Mouse (Mus musculus) liver (tissue): ENCODE data around the gene Ifitm2.

Source experiments
- DNase-seq: peaks from one replicate; pipeline ENCODE4 v3.0.0-alpha.2; 2020; ENCODE audit warnings: mixed read lengths

The Ifitm2 gene

DNA sequence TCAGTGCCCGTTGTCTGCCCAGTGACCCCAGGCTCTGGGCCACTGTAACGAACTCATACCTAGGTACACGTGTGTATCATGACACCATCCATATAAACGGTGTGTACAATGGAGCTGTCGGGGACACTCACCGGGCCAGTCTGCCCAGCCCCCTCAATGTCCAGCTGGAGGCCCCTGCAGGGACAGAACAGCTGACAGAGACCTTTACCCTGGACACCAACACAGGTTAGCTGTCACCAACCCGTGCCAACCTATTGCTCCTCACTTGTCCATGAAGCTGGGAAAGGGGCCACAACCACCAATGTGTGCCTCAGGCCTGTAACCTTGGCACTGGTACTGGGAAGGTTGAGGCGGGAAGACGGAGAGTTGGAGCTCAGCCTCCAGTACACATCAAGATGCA lies 13.4 kb downstream of the Ifitm2 start:
- no peak for DNase-seq

DNA sequence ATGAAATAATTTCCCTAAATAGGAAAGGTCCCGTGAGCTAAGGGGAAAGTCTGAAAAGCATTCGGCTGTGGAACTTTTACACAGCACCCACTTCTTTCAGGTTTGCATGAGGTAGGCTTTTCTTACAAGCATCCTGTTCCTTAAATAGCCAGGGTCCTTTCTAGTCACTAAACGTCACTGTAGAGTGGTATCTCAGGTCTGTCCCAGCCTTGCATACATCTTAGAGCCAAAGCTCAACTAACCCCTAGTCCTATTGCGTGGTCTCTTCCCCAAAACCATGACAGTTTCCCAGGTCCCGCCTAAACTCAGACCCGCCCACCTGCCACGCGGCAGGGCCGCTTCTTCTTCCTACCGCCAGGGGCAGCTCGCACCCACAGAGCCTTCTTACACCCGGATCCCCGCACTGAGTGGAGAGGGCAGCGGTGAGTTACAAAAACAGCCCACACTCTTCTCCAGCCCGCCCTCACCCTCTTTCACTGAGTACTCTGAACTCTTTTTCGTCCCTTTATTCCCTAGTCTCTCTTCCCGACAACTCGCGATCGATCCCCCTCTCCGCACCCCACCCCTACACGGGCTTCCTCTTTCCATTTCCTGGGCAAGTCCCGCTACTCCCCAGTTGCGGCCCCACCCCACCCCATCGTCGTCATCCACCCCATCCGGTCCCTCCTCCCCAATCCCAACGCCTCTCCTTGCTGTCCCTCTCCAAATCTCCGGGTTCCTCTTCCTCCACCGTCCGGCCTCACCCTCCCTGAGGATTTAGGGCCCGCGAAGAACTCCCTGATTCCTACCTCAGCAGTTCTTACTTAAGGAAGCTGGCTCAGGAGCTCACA lies 14.3 kb downstream of the Ifitm2 start, which contains the start of gene Pgghg:
Gene Pgghg (plus strand): TSS at position 170 of the 830 bp plus-strand sequence.
- DNase-seq, result peak; percentile 87

DNA sequence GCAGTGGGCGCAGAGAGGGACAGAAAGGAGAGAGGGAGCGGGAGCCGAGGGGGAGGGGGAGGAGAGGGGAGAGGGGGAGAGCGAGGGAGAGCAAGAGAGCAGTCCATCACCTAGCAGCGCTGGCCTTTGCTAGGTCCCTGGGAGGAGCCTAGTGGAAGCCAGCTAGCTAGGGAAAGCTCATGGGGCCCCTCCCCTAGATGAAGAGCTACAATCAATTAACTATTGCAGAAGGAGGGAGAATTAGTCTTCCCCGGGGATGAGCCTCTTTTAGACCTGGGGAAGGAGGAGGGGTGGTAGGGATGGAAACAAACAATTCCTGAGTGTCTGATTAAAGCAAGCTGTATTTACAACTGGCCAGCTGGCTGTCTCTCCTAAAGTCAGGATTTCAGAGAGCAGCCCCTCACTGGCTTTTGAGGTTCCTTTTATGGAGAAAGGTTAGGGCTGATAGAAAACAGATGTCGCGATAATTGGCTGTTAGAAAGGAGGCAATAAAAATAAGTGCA lies 16.1 kb downstream of the Ifitm2 start:
- DNase-seq, result peak; percentile 47

DNA sequence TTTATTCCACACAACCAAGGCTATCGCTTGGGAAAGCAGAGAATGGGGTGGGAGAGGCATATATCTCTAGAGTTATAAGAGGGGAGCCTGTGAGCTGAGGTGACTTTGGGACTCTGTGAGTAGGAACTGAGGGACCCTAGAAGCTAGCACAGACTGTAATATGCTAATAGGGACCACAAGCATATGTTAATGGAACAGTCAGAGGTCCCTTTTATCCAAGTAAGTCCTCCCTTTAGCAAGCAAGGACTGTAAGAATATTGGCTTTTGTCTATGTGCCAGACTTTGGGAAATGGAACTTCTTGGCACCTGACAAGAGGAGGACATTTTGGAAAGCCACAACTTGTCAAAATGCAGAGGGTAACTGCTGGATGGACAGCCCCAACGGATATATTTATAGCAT lies 16.9 kb downstream of the Ifitm2 start:
- no peak for DNase-seq

DNA sequence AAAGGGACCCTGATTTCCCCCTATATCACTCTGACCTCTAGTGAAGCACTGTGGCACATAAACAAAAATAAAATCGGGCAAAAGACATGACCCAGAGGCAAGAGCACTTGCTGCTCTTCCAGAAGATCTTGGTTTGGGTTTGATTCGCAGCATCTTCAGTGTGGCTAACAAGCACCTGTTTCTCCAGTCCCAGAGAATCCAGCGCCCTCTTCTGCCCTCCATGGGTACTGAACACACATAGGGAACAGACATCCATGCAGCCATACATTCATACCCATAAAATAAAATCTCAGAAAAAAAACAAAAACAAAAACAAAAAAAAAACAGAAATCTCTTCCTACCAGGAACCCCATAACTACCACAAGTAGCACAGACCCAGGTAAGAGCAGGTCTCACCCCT lies 17.4 kb downstream of the Ifitm2 start:
- no peak for DNase-seq

DNA sequence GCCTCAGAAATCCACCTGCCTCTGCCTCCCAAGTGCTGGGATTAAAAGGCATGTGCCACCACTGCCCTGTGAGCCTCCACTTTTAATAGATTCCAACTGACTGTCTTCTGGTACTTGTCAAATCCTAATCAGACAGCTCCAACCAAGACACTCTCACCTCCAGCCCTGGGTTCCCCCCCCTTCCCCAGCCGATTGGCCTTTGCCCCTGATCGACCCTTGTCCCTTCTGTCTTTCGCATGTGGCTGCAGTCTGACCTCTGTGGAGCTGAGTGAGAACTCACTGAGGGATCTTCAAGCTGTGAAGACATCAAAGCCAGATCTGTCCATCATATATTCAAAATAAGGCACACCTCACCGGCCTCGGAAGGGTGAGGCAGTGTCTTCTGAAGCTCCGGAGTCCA lies 28.6 kb downstream of the Ifitm2 start:
- no peak for DNase-seq

DNA sequence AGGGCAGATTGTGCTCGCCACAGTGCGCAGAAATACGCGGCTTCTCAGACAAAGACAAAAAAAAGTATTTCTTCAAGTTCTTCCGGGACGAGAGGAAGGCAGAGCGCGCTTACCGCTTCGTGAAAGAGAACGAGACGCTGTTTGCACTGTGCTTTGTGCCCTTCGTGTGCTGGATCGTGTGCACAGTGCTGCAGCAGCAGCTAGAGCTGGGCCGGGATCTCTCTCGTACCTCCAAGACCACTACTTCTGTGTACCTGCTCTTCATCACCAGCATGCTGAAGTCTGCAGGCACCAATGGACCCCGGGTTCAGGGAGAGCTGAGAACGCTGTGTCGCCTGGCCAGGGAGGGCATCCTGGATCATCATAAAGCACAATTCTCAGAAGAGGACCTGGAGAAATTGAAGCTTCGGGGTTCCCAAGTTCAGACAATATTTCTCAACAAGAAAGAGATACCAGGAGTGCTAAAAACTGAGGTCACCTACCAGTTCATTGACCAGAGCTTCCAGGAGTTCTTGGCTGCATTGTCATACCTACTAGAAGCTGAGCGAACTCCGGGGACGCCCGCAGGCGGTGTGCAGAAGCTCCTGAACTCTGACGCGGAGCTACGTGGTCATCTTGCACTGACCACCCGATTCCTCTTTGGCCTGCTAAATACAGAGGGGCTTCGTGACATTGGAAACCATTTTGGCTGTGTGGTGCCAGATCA lies 32.6 kb downstream of the Ifitm2 start:
- no peak for DNase-seq

DNA sequence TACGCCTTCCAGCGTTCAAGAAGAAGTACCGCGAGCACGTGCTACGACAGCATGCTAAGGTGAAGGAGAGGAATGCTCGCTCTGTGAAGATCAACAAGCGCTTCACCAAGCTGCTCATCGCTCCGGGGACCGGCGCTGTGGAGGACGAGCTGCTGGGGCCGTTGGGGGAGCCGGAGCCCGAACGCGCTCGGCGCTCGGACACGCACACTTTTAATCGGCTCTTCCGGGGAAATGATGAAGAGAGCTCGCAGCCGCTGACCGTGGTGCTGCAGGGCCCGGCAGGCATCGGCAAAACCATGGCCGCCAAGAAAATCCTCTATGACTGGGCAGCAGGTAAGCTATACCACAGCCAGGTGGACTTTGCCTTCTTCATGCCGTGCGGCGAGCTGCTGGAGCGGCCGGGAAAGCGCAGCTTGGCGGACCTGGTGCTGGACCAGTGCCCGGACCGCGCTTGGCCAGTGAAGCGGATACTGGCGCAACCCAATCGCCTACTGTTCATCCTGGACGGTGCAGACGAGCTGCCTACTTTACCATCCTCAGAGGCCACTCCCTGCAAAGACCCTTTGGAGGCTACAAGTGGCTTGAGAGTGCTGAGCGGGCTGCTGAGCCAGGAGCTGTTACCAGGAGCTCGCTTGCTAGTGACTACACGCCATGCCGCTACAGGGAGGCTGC lies 33.3 kb downstream of the Ifitm2 start:
- DNase-seq, result peak; percentile 25

DNA sequence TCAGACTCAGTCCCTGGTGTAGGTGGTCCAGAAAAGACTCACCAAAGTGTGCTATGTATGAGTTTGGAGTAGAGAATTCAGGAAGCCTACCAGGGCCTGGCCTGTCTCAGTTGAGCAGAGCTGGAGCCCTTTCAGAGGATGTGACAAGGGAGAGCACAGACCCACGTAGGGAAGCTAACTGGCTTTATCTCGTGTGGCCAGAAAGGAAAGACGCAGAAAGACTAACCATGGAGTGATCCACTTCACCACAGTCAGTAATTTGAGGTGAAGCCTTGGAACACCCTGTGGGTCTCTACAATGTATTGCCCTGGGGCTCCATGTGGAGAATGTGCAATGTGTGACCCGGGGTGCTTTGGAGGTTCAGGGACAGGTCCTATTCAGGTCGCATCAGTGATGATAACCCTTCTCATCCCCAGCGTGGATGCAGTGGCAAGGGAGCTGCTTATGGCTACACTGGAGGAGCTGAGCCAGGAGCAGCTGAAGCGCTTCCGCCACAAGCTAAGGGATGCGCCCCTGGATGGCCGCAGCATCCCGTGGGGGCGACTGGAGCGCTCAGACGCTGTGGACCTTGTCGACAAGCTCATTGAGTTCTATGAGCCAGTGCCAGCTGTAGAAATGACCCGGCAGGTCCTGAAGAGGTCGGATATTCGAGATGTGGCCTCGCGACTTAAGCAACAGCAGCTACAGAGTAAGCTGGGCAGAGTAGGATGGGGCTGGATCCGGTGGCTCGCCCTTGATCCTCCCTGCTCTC lies 34.4 kb downstream of the Ifitm2 start:
- no peak for DNase-seq

DNA sequence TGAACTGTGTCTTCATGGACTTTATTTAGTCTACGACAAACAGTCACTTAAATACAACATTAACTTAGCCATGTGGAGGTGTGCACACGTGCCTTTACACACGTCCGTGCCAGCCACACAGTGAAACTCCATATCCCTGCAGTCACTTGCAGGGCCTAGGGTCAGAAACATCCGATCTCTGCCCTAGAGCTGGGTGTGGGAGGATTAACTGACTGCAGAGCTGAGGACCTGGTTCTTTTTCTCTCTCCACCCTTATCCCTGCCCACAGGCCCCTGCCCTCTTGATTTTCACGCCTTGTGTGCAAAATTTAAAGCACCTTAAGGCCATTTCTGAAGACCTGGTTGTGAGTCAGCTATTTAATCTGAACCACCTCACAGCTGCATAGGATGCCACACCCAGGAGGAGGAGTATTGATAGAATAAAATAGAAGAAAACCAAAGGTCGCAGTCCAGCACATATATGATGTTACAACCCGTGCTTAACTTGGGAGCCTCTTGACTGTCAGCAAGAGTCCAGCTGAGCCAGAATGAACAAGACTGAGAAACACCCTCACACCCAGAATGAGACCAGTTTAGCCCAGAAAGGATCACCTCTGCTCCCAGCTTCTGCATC lies 35.3 kb downstream of the Ifitm2 start, which contains the start of gene Nlrp6:
Gene Nlrp6 (plus strand): TSS at position 485 of the 612 bp plus-strand sequence.
- no peak for DNase-seq

DNA sequence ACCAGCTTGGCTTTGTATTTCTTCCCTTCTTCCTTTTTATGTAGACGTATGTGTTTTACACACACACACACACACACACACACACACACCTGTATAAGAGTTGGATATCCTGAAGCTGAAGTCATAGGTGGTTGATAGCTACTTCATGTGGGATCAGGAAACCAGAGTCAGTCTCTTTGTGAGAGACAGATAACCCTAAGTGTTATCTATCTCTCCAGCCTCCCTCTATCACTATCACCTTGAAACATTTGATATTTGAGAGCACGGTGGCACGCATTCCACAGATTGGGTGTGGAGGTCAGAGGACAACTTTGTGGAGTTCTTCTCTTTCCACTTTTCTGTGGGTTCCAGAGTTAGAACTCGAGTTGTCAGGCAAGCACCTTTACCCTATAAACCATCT lies 35.9 kb downstream of the Ifitm2 start:
- no peak for DNase-seq

DNA sequence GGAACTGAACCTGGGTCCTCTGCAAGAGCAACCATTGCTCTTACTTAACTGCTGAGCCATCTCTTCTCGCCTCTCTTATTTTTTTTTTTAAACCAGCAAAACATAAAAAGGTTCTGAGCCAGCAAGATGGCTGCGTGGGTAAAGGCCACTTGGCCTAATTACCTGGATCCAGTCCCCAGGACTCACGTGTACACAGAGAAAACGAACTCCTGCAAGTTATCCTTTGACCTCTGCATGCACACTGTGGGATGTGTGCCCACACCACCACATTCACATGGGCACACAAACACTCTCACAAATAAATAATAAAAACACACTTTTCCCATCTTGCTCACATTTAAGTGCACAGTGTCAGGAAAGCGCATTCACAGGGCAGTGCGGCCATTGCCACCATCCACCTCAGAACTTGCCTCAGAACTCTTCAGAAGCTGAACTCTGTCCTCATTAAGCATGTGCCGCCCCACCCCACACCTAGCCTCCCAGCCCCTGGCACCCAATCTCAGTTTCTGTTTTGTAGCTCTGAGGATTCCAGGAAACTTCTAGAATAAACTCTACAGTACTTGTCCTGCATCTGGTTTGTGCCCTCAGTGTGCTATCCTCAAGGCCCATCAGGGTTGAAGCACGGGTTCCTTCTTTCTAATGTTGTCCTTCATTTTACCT lies 41.6 kb downstream of the Ifitm2 start:
- no peak for DNase-seq

DNA sequence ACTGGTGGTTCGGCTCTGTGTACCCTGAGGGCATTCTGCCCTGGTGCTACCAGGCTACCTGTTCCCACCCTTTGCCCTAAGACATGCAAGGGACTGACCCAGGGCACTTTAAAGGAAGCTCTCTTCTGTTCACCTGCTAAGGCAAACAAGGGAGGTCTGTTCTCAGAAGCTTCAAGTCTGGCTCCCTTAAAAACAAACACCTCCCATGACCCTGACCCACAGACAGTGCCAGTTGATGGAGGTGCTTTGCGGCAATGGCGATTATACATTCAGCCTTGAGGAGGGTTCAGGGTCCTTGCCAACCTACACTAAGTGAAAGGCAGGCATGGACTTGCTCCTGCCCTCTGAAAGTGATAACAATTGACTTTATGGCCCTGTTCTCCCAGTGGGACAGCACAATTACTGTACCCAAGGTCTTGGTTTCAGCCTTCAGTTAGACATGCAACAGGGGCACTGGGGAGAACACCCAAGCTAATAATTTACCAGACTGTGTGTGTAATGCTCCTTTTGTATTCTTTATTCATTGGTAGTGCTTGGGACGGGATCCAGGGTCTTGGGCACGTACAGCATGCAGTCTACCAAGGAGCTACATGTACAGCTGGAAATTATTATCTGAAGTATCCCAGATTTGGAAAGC lies 42.8 kb downstream of the Ifitm2 start:
- DNase-seq, result no peak

DNA sequence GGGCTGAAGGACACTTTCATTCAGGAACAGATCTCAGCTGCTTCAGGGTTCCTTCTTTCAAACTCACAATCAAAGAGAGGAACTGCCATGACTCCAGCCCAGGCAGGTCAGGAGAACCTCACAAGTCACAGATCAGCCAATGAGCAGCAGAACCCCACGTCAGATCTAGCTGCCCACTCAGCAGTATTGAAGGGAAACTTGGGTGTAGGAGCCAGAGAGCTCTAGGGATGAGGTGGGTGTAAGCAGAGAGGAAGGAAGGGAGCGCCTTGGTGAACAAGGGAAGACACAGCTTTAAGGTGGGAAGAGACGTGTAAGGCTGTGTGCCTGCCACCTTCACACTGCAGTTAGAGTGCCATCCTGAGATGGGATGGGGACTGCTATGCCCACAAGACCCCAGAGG lies 43.5 kb downstream of the Ifitm2 start:
- DNase-seq, result no peak

DNA sequence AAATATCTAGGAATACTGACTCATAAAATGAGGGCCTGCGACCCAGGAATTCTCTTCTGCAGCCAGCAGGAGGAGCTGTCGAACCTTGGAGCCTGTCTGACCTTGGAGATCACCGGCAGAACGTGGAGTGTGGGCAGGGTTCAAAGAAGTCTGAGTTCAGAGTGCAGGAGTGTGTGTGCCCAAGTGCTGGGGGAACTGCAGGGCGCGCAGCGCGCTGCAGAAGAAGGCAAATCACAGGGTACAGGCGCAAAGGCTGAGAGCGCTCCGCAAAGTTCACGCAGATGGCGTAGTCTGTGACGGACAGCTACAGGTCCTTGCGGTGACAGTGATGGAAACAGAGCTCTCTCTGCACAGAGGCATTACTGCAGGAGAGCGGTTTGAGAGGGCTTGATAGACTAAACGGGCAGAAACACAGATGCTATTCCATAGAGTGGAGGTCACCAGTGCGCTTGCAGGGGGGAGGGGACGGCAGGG lies 47.1 kb downstream of the Ifitm2 start:
- peak; percentile 77 for DNase-seq

DNA sequence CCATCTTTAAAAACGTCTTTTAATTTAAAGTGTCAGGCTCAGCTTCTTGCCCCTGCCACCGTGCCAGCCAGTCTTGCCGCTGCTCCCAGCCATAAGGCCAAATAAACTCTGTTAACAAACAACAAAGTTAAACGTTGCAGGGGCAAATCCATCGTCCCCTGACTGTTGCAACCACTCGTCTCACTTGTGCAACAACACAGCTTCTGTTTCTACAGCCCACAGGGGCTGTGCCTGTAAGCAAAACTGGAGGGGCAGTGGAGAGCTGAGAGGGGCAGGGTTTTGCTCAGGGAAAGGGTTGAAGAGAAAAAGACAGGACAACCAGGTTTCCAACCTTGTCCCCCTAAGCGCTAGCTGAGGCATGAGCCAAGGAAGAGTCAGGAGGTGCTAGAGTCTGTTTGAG lies 47.6 kb downstream of the Ifitm2 start:
- peak; percentile 19 for DNase-seq

DNA sequence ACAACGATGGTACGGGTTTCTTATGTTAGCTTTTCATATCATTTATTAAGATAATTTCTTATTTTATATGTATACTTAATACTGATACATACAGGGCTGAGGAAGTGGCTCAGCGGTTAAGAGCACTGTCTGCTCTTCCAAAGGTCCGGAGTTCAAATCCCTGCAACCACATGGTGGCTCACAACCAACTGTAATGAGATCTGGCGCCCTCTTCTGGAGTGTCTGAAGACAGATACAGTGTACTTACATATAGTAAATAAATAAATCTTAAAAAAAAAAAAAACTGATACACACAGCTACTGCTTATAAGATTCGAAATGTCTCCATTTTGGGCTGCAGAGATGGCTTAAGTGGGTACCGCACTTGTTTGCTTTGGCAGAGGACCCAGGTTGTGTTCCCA lies 48.1 kb downstream of the Ifitm2 start:
- no peak for DNase-seq

DNA sequence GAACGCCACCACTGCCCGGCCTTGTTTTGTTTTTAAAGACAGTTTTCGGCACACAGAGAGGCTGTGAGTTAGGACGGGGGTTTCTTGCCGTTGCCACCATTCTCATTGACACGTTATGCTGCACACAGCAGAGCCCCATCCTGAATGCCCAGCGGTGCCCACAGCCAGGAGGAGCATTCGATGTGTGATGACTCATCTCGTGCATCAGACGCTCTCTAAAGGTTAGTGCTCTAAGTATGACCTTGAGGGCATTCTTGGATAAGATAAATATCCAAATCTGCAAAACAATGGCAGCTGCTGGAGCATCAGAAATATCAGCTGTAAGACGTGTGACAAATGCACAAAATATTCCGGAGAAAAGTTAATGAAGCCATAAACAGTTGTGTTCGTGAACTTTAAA lies 48.7 kb downstream of the Ifitm2 start:
- DNase-seq, result no peak

DNA sequence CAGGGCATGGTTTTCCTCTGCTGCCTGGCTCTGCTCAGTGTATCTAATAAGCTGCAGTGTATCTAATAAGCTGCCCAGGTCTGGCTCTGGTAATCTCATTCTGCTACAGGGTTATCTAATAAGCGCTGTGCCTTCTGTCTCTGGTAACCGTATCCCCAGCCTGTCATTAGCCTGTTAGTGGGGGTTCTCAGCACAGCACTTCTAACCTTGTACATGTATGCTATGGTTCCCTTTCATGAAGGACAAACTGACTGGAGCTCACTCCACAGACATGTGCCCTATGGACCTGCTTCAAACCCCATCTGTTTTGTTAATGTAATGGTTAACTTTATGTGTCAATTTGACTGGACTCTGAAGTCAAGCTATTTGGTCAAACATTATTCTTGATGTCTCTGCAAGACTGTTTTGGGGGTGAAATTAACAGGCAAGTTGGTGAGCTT lies 50.1 kb downstream of the Ifitm2 start:
- DNase-seq, result no peak
